Mouse (Mus musculus) ES-E14 (cell line): ENCODE results near the gene Cacna2d2. TPM values are rescaled to one million over a fixed set of nuclear protein-coding genes. Genes with fewer than 3 reads are reported as not detected.

Experiments used
- DNase-seq: peaks from one replicate; pipeline ENCODE4 v3.0.0-alpha.2; 2013; ENCODE audit warnings: low read depth, low spot score
- H3K27ac ChIP-seq: 2 replicates; pipeline ENCODE4 v1.5.1; 2012; ENCODE audit warnings: low read depth, mild to moderate bottlenecking, low read length, moderate library complexity, mixed read lengths; ENCODE audit not compliant: poor library complexity, insufficient read depth, severe bottlenecking
- H3K36me3 ChIP-seq: 2 replicates; pipeline ENCODE4 v1.6.1; 2012; ENCODE audit warnings: mild to moderate bottlenecking, low read length, moderate library complexity, mixed read lengths; ENCODE audit not compliant: control insufficient read depth, poor library complexity, insufficient read depth, severe bottlenecking
- H3K4me1 ChIP-seq, 2 experiments: fragments of 150-350 bp in 1 of 2; sonication (generic) in 1 of 2; 2 replicates each; pipeline ENCODE4 v1.6.1; 2012; ENCODE audit warnings: low read length in 2 of 2, mild to moderate bottlenecking in 1 of 2, mixed read lengths in 1 of 2; ENCODE audit not compliant: control insufficient read depth in 2 of 2, insufficient read depth in 2 of 2, poor library complexity in 1 of 2
- H3K4me3 ChIP-seq, 2 experiments: fragments of 150-350 bp in 1 of 2; sonication (generic) in 1 of 2; 2 replicates each; pipeline ENCODE4 v1.5.1; 2012; ENCODE audit warnings: low read length in 2 of 2, low read depth in 1 of 2, mild to moderate bottlenecking in 1 of 2, mixed read lengths in 1 of 2; ENCODE audit not compliant: insufficient read depth in 1 of 2, poor library complexity in 1 of 2, severe bottlenecking in 1 of 2
- H3K9ac ChIP-seq: 2 replicates; pipeline ENCODE4 v1.6.1; 2012; ENCODE audit warnings: low read depth, mild to moderate bottlenecking, low read length, mixed read lengths; ENCODE audit not compliant: poor library complexity, insufficient read depth, severe bottlenecking
- H3K9me3 ChIP-seq: fragments of 150-350 bp; sonication (generic); 2 replicates; pipeline ENCODE4 v1.6.1; 2012; ENCODE audit warnings: low read depth, mild to moderate bottlenecking, low read length; ENCODE audit not compliant: control insufficient read depth, insufficient read depth
- CHD2 ChIP-seq: IDR thresholded peaks from 2 replicates; pipeline ENCODE4 v1.6.1; 2014; ENCODE audit warnings: mild to moderate bottlenecking, low read depth, low read length, inconsistent platforms
- HCFC1 ChIP-seq: IDR thresholded peaks from 2 replicates; pipeline ENCODE4 v1.6.1; 2012; ENCODE audit warnings: low read length, inconsistent platforms, borderline replicate concordance; ENCODE audit not compliant: insufficient read depth
- MAFK ChIP-seq: IDR thresholded peaks from 2 replicates; pipeline ENCODE4 v1.6.1; 2014; ENCODE audit warnings: mild to moderate bottlenecking, low read depth, low read length, inconsistent platforms; ENCODE audit not compliant: insufficient read depth
- ZC3H11A ChIP-seq: IDR thresholded peaks from 2 replicates; pipeline ENCODE4 v1.6.1; 2012; ENCODE audit warnings: low read depth, mild to moderate bottlenecking, inconsistent platforms, low read length, borderline replicate concordance
- ZNF384 ChIP-seq: IDR thresholded peaks from 2 replicates; pipeline ENCODE4 v1.6.1; 2012; ENCODE audit warnings: low read depth, low read length, inconsistent platforms
- in situ Hi-C, 2 experiments: fragments of 600-800 bp; cut with MboI; formaldehyde crosslinking; loops; one replicate each; pipeline ENCODE4 v1.15.1; 2025; ENCODE audit warnings: low sequenced_read_pairs in 2 of 2, inconsistent platforms in 1 of 2; ENCODE audit not compliant: unreplicated experiment in 2 of 2
- total RNA-seq: library from RNA; depleted of rRNA; stranded (reverse); fragments of 300-350 nt; gene quantifications from 2 replicates; pipeline ENCODE4 v1.2.3, GENCODE M21; 2012

Gene Cacna2d2
- total RNA-seq, 1 experiment = 0.85 TPM

DNA sequence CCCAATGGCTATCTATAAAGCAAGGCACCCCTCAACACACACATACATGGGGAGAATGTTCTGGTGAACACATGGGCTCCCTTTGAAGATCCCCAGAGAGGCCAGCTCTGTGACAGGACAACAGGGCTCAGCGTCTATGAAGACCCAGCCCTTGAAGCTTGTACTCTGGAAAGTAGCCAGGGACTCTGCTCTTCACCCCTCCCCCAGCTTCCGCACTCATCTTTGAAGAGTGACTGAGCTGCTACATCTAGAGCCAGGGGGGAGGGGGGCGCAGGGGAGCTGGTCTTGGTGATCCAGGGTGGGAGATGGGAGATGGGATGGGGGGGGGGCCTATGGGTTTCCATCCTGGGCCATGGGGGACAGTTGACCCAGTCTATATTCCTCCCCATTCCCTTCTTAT lies 33.1 kb downstream of the Cacna2d2 start:
- TF ChIP-seq ZNF384 = no peak
- TF ChIP-seq ZC3H11A = no peak
- TF ChIP-seq CHD2 = no peak
- no peak for TF ChIP-seq HCFC1
- TF ChIP-seq MAFK = no peak
- no peak for DNase-seq
- peaks cover 2 to 4% of the 10 kb centered on the region in 2 experiments; a peak in 2 of 4 replicates for H3K4me1 ChIP-seq

DNA sequence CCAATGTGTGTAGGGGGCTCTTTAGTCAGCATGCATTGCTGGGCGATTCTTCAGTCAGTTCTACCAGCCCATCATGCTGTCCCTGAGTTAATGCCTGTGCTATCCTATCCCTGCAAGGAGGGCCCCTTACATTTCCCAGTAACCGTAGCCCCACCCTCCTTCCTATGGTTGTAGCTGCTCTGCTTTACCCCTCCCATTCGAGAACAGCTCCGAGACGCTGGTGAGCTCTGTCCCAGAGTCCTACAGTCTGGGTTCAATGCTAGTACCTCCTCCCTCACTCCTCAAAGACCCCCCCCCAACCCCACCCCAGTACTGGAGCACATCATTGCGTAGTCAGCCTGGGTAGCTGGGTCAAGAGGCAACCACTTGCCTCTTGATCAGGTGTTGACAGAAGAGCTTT lies 35.4 kb downstream of the Cacna2d2 start:
- no peak for DNase-seq
- no peak for TF ChIP-seq HCFC1
- TF ChIP-seq ZC3H11A = no peak
- no peak for TF ChIP-seq ZNF384
- no peak for TF ChIP-seq MAFK
- no peak overlapping the region for H3K27ac ChIP-seq
- no peaks in the 10 kb centered on the region for H3K36me3 ChIP-seq
- H3K4me1 ChIP-seq = peaks cover 2 to 4% of the 10 kb centered on the region in 2 experiments; a peak in 2 of 4 replicates
- no peak overlapping the region for H3K4me3 ChIP-seq
- no peak overlapping the region for H3K9ac ChIP-seq
- in situ Hi-C loops = no loop called here
- no peaks in the 10 kb centered on the region for H3K9me3 ChIP-seq

More for the DNA sequence above, 33.1 kb downstream of the Cacna2d2 start:
- in situ Hi-C loops = no loop called here
- no peaks in the 10 kb centered on the region for H3K9me3 ChIP-seq
- no peaks in the 10 kb centered on the region for H3K36me3 ChIP-seq
- no peak overlapping the region for H3K9ac ChIP-seq
- H3K4me3 ChIP-seq = no peak overlapping the region
- no peak overlapping the region for H3K27ac ChIP-seq

DNA sequence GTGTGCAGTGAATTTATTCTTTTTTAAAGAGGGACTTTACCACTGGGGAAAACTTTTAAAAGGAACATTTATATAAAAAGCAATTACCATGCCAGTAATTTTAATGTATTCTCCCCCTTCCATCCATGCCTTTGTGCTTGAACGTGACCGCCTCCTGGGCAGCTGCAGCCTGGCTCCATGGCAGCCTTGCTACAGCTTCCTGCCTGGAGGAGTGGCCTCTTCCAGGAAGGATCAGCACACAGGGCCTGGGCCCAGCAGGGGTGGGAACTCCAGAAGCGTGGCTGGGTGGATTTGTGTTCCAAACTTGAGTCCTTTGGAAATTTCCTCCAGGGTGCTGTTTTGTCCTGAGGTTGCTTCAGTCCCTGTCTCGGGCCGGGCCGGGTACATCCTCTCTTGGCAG lies 35.9 kb downstream of the Cacna2d2 start:
- no peak overlapping the region for H3K9ac ChIP-seq
- DNase-seq = no peak
- no peaks in the 10 kb centered on the region for H3K9me3 ChIP-seq
- peaks cover 2 to 4% of the 10 kb centered on the region in 2 experiments; a peak in 2 of 4 replicates for H3K4me1 ChIP-seq
- no peaks in the 10 kb centered on the region for H3K36me3 ChIP-seq
- no peak overlapping the region for H3K4me3 ChIP-seq
- TF ChIP-seq MAFK = no peak
- in situ Hi-C loops = no loop called here
- H3K27ac ChIP-seq = no peak overlapping the region

DNA sequence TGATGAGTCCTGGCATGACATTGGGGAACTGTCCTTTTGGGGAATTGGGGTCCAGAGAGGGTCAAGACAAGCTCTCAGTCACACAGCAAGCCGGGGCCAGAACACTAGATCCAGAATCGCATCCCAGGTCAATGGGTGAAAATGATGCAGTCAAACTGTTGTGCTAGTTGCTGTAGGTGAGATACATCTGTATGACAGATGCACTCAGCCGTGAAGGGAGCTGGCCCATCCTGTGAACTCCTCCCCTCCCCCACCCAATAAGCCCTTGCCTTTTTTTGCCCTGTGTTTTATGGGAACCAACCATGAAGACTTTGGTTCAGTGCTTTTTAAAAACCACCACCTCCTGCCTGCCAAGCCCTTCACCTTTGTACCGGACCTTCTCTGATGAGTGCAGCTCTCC lies 43.5 kb downstream of the Cacna2d2 start:
- no peak for DNase-seq
- in situ Hi-C loops = no loop called here
- Histone ChIP-seq H3K27ac (no peak overlapping the region), H3K9ac (no peak overlapping the region), H3K36me3 (no peaks in the 10 kb centered on the region), H3K4me3 (no peak overlapping the region), H3K4me1 (peaks cover 0 to 7% of the 10 kb centered on the region in 2 experiments; a peak in 2 of 4 replicates), H3K9me3 (no peaks in the 10 kb centered on the region)
- TF ChIP-seq HCFC1 (no peak), CHD2 (no peak), ZNF384 (no peak), ZC3H11A (no peak), MAFK (no peak)

DNA sequence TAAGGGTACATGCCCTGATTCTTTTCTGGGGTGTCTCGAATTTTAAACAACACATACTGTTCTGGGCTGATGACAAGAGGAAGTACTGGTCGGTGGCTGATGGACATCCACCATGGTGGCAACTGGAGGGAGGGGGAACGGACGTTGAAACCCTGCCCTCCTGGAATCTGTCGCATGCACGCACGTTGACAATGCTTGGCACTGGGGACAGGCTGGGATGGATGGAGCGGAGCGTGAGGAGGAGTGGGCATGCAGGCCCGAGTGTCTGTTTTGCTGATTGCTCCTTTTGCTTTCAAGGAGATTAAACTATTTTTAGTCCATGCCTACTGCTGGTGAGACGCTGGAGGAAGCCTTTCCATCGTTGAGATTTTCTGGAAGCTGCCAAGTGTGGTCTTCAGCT lies 43.9 kb downstream of the Cacna2d2 start:
- no peaks in the 10 kb centered on the region for H3K36me3 ChIP-seq
- no peaks in the 10 kb centered on the region for H3K9me3 ChIP-seq
- DNase-seq = no peak
- H3K4me1 ChIP-seq = peaks cover 0 to 7% of the 10 kb centered on the region in 2 experiments; a peak in 2 of 4 replicates
- H3K9ac ChIP-seq = no peak overlapping the region; the same call in 1 of the 2 replicates
- TF ChIP-seq MAFK (no peak), ZNF384 (no peak)
- no peak overlapping the region for H3K4me3 ChIP-seq
- in situ Hi-C loops = no loop called here
- H3K27ac ChIP-seq = no peak overlapping the region
